Mouse (Mus musculus) hindbrain, embryonic 11.5 days (tissue): ENCODE measurements around the gene Arpc2. TPM values are rescaled to one million over a fixed set of nuclear protein-coding genes. Genes with fewer than 3 reads are reported as not detected.
A peak's percentile ranks its signal among the peaks of the same experiment; 100 is the strongest.
"Not testable (repeated sequence)": the region's sequence is repeated elsewhere in the genome, so short reads cannot be mapped to it uniquely, and the experiment has no call there.

Source experiments
- ATAC-seq: fragments of 200-750 bp; cut with Nextera tagmentation; 2 replicates; pipeline ENCODE4 v1.8.0; 2017; ENCODE audit warnings: mild to moderate bottlenecking, moderate TSS enrichment, moderate library complexity; ENCODE audit not compliant: low FRiP score
- DNase-seq: peaks from one replicate; pipeline ENCODE4 v3.0.0-alpha.2; 2015; ENCODE audit warnings: low spot score
- H3K27ac ChIP-seq: fragments of 300-500 bp; sonication (generic); 2 replicates; pipeline ENCODE4 v1.5.1; 2014; ENCODE audit warnings: mild to moderate bottlenecking, low read depth, low read length
- H3K27me3 ChIP-seq: fragments of 300-500 bp; sonication (generic); 2 replicates; pipeline ENCODE4 v1.6.1; 2014; ENCODE audit warnings: mild to moderate bottlenecking, low read length, moderate library complexity, mixed read lengths; ENCODE audit not compliant: control insufficient read depth, insufficient read depth
- H3K36me3 ChIP-seq: fragments of 300-500 bp; sonication (generic); 2 replicates; pipeline ENCODE4 v1.6.1; 2014; ENCODE audit warnings: mild to moderate bottlenecking, low read length, moderate library complexity, mixed read lengths; ENCODE audit not compliant: control insufficient read depth, insufficient read depth
- H3K4me1 ChIP-seq: fragments of 300-500 bp; sonication (generic); replicated peaks from 2 replicates; pipeline ENCODE4 v1.6.1; 2014; ENCODE audit warnings: low read length, mixed read lengths; ENCODE audit not compliant: control insufficient read depth, insufficient read depth
- H3K4me2 ChIP-seq: fragments of 300-500 bp; sonication (generic); replicated peaks from 2 replicates; pipeline ENCODE4 v1.6.1; 2014; ENCODE audit warnings: mild to moderate bottlenecking, low read depth, low read length
- H3K4me3 ChIP-seq: fragments of 300-500 bp; sonication (generic); 2 replicates; pipeline ENCODE4 v1.5.1; 2014; ENCODE audit warnings: low read depth, low read length
- H3K9ac ChIP-seq: fragments of 300-500 bp; sonication (generic); 2 replicates; pipeline ENCODE4 v1.6.1; 2014; ENCODE audit warnings: low read depth, low read length
- H3K9me3 ChIP-seq: fragments of 300-500 bp; sonication (generic); 2 replicates; pipeline ENCODE4 v1.6.1; 2016; ENCODE audit warnings: low read length; ENCODE audit not compliant: control insufficient read depth
- WGBS: fragments of 180-500 bp; shearing (Covaris S2); extraction: QIAGEN DNeasy Blood & Tissue Kit; methylation state at CpG from one replicate; pipeline ENCODE4 v1.1.7; 2014; 5-methylcytosine and 5-hydroxymethylcytosine counted together
- polyA plus RNA-seq: library from polyadenylated mRNA; unstranded; fragments of >200 nt; fragmentation: Nextera tagmentation; extraction: Ambion mirVana; gene quantifications from 2 replicates; pipeline ENCODE4 v1.2.1, GENCODE M21; 2014

The Arpc2 gene
- polyA plus RNA-seq, 1 experiment from 2014 or later: 330 TPM

DNA sequence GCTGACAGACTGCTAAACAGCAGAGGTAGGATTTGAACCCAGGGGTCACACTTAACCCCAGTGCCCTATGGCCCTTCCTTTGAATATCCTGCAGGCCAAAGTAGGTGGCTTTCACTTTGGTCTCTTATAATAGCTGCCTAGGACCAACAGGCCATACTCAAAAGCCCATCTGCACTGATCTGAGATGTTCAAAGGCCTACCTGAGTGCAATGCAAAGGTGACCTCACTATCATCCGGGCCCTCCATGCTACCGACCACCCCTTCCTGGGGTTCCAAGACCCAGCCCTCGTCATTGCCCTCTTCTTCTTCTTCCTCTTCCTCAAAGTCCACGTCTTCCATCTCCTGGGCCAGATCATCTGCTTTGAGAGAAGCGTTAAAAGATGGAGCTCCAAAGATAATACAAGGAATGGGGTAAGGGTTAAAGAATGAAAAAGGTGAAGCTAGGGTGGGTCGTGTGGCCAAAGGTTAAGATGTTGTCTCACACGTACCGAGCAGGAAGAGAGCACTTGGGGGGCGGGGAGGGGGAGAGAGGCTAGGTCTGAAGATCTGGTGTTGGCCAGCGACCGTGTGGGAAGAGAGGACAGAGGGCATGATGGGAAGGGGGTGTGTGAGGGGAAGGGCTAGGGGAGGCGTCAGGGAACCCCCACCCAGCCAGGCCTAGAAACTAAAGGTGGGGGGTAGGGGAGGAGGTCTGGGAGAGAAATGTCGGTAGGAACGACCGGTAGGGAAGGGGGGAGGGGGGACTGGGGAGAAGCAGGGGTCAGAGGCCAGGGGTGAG lies 48.0 kb downstream of the Arpc2 start:
- peak overlapping the region; percentile 33; the same call in 1 of the 2 replicates for H3K27ac ChIP-seq
- H3K4me3 ChIP-seq: peak overlapping the region; percentile 80
- H3K9me3 ChIP-seq: no peaks in the 10 kb centered on the region
- WGBS: 16% methylated on average over 15 of the region's 15 CpGs
- ATAC-seq (peak; percentile 53), DNase-seq (peak; percentile 56)
- 0 out of 2 replicates have a peak, but pooled peaks cover 8% of the 10 kb centered on the region for H3K4me1 ChIP-seq
- no peaks in the 10 kb centered on the region for H3K36me3 ChIP-seq
- no peaks in the 10 kb centered on the region for H3K27me3 ChIP-seq
- H3K4me2 ChIP-seq: peak overlapping the region; percentile 56
- peak overlapping the region; percentile 75 for H3K9ac ChIP-seq

DNA sequence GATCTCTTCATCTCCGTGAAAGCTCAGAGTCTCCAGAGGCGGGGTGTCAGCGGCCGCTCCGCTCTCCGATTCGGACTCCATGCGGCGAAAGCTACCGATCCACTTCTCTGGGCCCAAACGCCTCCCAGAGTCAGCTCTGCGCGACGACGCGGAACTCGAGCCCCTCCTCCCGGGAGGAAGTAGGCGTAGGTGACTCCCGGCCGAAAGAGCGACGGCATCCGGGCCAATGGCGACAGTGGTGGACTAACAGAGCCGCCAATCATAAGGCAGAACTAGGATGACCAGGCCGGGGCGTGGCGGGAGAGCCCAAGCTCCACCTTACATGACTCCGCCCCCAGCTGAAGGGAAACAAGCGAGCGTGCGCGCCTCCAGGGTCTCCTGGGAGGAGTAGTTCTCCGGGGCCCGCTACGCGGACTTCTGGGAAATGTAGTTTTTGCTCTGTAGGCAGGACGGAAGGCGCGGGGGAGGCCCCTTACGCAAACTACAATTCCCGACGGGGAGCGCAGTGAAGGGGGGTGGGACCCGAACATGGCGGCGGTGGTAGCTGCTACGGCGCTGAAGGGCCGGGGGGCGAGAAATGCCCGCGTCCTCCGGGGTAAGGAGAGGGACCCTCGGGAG lies 48.8 kb downstream of the Arpc2 start, which contains the start of the genes Aamp and Pnkd:
Gene Aamp, minus strand, starts transcription at position 196 of the 618 bp plus-strand sequence.
Gene Pnkd, plus strand, starts transcription at position 388 of the 618 bp plus-strand sequence.
- Histone ChIP-seq H3K9me3 (no peaks in the 10 kb centered on the region), H3K4me3 (peak within 1 kb of the TSS; percentile 80), H3K27ac (peak within 1 kb of the TSS; percentile 33; the same call in 1 of the 2 replicates), H3K4me1 (0 out of 2 replicates have a peak, but pooled peaks cover 8% of the 10 kb centered on the region), H3K4me2 (peak within 1 kb of the TSS; percentile 71), H3K27me3 (no peaks in the 10 kb centered on the region), H3K9ac (peak within 1 kb of the TSS; percentile 75), H3K36me3 (no peaks in the 10 kb centered on the region)
- DNase-seq: peak; percentile 100
- ATAC-seq: peak; percentile 98
- WGBS: under 1% methylated on average over 56 of the region's 56 CpGs

GRCm38 (mm10) chr1:74285212-74286010 lies 49.5 kb downstream of the Arpc2 start:
- H3K4me3 ChIP-seq: peak overlapping the region; percentile 68
- no peak for DNase-seq
- H3K4me2 ChIP-seq: peak overlapping the region; percentile 71
- no peaks in the 10 kb centered on the region for H3K36me3 ChIP-seq
- H3K4me1 ChIP-seq: 0 out of 2 replicates have a peak, but pooled peaks cover 8% of the 10 kb centered on the region
- 4% methylated on average over 23 of the region's 23 CpGs for WGBS
- peak overlapping the region; percentile 71 for H3K9ac ChIP-seq
- no peaks in the 10 kb centered on the region for H3K9me3 ChIP-seq
- H3K27ac ChIP-seq: no peak overlapping the region
- no peak for ATAC-seq
- no peaks in the 10 kb centered on the region for H3K27me3 ChIP-seq

DNA sequence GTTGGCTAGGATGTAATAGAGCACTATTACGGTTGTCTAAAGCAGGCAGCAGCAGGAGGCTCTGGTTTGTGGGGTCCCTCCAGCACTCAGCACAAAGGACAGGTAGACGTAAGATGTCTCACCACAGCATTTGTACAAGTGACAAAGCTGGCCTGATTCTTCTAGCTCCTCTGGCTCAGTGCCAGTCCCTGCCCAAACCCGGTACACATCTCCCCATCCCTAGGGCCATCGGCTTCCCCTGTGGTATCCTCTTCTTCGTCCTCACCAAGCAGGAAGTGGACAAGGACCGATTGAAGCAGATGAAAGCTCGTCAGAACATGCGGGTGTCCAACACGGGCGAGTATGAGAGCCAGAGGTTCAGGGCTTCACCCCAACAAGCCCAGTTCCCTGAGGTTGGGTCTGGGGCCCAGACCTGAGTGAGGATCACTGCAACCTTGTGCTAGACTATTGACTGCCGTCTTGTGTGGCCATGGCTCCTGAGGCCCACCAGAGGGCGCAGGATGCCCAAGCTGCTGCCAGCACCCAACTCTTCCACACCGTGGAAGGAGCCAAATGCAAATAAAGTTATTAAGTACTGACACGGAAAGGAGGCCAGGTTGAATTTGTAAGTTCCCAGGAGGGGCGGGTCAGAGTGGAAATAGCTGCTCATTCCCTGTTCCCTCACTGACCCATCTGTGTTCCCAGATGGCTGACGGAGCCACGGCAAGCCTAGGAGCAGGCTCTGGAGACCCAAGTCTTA lies 51.2 kb downstream of the Arpc2 start:
- H3K4me3 ChIP-seq, H3K4me1 ChIP-seq, H3K4me2 ChIP-seq, H3K9ac ChIP-seq, H3K27me3 ChIP-seq, ATAC-seq, H3K27ac ChIP-seq, DNase-seq, H3K9me3 ChIP-seq, H3K36me3 ChIP-seq: not testable (repeated sequence)
- 63% methylated on average over 15 of the region's 17 CpGs for WGBS

DNA sequence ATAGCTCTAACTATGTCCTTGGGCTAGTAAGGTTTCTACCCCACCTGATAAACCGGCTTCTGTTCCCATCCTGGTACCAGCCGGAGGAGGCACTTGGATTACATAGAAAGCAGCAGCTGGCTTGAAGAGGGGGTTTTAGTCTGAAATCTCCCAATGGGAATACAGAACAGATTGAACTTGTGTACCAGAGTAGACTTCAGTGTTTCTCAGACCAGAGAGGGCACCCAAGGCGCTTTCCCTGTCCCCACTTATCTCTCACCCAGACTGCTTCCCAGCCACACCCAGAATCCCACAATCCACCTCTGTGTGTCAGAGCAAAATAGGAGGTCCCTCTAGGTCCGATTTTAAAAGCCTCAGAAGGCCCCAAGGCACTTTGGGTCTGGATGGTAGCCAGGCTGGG lies 52.4 kb downstream of the Arpc2 start:
- no peak overlapping the region for H3K9ac ChIP-seq
- H3K4me2 ChIP-seq: no peak overlapping the region
- H3K27ac ChIP-seq: no peak overlapping the region
- ATAC-seq (no peak), DNase-seq (no peak)
- 83% methylated on average over 4 of the region's 4 CpGs for whole genome bisulfite sequencing
- H3K27me3 ChIP-seq: no peaks in the 10 kb centered on the region
- no peak overlapping the region for H3K4me3 ChIP-seq
- 0 out of 2 replicates have a peak, but pooled peaks cover 3% of the 10 kb centered on the region for H3K4me1 ChIP-seq
- no peaks in the 10 kb centered on the region for H3K36me3 ChIP-seq
- no peaks in the 10 kb centered on the region for H3K9me3 ChIP-seq

DNA sequence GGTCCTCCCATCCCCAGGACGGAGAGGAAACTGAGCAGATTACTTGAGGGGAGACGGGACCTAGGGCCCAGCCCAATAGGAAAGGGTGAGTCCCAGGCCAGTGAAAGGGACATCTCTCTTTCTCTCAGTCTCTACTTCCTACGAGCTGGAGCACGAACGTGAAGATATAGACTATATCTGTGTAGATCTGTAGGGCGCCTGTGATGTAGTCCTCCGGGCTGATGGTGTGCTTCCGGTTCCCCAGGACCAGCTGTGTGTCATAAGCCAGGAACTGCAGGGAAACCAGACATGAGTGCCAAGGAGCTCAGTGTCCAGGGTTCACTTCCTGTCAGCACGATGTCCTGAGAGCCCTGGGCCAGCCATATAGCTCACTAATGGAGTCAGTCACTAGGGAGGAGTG lies 53.4 kb downstream of the Arpc2 start:
- DNase-seq: no peak
- no peaks in the 10 kb centered on the region for H3K36me3 ChIP-seq
- no peak for ATAC-seq
- H3K4me3 ChIP-seq: no peak overlapping the region
- 0 out of 2 replicates have a peak, but pooled peaks cover 3% of the 10 kb centered on the region for H3K4me1 ChIP-seq
- no peak overlapping the region for H3K27ac ChIP-seq
- WGBS: 94% methylated on average over 9 of the region's 9 CpGs
- H3K9me3 ChIP-seq: no peaks in the 10 kb centered on the region
- no peaks in the 10 kb centered on the region for H3K27me3 ChIP-seq
- no peak overlapping the region for H3K9ac ChIP-seq
- H3K4me2 ChIP-seq: no peak overlapping the region

- no peak overlapping the region for H3K4me3 ChIP-seq
- WGBS: 88% methylated on average over 2 of the region's 2 CpGs
- H3K36me3 ChIP-seq: no peaks in the 10 kb centered on the region
- no peak overlapping the region for H3K27ac ChIP-seq
- DNase-seq (no peak), ATAC-seq (no peak)
- no peak overlapping the region for H3K9ac ChIP-seq
- no peaks in the 10 kb centered on the region for H3K9me3 ChIP-seq
- H3K4me1 ChIP-seq: 0 out of 2 replicates have a peak, but pooled peaks cover 3% of the 10 kb centered on the region
- no peaks in the 10 kb centered on the region for H3K27me3 ChIP-seq
- no peak overlapping the region for H3K4me2 ChIP-seq
Measured at GRCm38 (mm10) chr1:74289740-74290139, 53.9 kb downstream of the Arpc2 start.

- no peaks in the 10 kb centered on the region for H3K36me3 ChIP-seq
- no peak overlapping the region for H3K4me2 ChIP-seq
- no peak overlapping the region for H3K27ac ChIP-seq
- 94% methylated on average over 5 of the region's 5 CpGs for WGBS
- H3K4me1 ChIP-seq: 0 out of 2 replicates have a peak, but pooled peaks cover 3% of the 10 kb centered on the region
- no peak overlapping the region for H3K4me3 ChIP-seq
- ATAC-seq: no peak
- DNase-seq: no peak
- no peak overlapping the region for H3K9ac ChIP-seq
- no peaks in the 10 kb centered on the region for H3K9me3 ChIP-seq
- H3K27me3 ChIP-seq: no peaks in the 10 kb centered on the region
Measured at GRCm38 (mm10) chr1:74290141-74290540, 54.3 kb downstream of the Arpc2 start.
